Mouse (Mus musculus) lung, adult 2 months (tissue): Measurements from ENCODE around the gene Unc5a.

Experiments
- CTCF ChIP-seq: fragments of 200-500 bp; IDR thresholded peaks from 2 replicates; pipeline ENCODE4 v1.5.1; 2011; ENCODE audit warnings: mild to moderate bottlenecking, low read length, control low read depth; ENCODE audit not compliant: insufficient read depth
- POLR2A ChIP-seq: fragments of 200-500 bp; IDR thresholded peaks from 2 replicates; pipeline ENCODE4 v1.6.1; 2011; ENCODE audit warnings: low read depth, mild to moderate bottlenecking, control low read depth, low read length, borderline replicate concordance; ENCODE audit errors: extremely low read depth

DNA sequence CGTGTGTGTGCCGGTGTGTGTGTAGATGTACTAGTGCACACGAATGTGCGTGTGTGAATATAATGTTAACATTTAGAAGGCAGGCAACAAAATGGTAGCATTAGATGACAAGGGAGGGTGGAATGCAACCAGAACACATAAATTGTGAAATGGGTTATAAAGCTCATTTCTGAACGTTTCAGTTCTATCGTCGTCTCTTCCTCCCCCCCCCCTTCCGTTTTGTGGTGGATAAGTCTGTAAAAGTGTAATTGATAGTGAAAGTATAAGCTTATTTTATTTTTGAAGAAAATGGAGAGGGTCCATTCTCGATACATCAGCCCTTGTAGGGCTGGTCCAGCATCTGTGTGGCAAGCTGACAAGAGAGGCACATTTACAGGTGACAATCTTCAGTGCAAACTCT, 69.5 kb downstream of the Unc5a start:
- TF ChIP-seq CTCF (no peak), POLR2A (no peak)
